Mouse (Mus musculus) embryonic facial prominence, embryonic 12.5 days (tissue): ENCODE measurements around the gene Rnf20. TPM values are rescaled to one million over a fixed set of nuclear protein-coding genes. Genes with fewer than 3 reads are reported as not detected.

Experiments
- ATAC-seq: fragments of 200-750 bp; cut with Nextera tagmentation; 2 replicates; pipeline ENCODE4 v1.8.0; 2017; ENCODE audit not compliant: insufficient number of reproducible peaks, insufficient read depth, low FRiP score, low TSS enrichment
- H3K27ac ChIP-seq: fragments of 300-500 bp; sonication (generic); 2 replicates; pipeline ENCODE4 v1.5.1; 2016; ENCODE audit warnings: mild to moderate bottlenecking
- H3K27me3 ChIP-seq: fragments of 300-500 bp; sonication (generic); 2 replicates; pipeline ENCODE4 v1.6.1; 2016; ENCODE audit warnings: mild to moderate bottlenecking, moderate library complexity
- H3K36me3 ChIP-seq: fragments of 300-500 bp; sonication (generic); 2 replicates; pipeline ENCODE4 v1.6.1; 2016; ENCODE audit warnings: mild to moderate bottlenecking
- H3K4me1 ChIP-seq: fragments of 300-500 bp; sonication (generic); 2 replicates; pipeline ENCODE4 v1.6.1; 2016
- H3K4me2 ChIP-seq: fragments of 300-500 bp; sonication (generic); replicated peaks from 2 replicates; pipeline ENCODE4 v1.6.1; 2016; ENCODE audit warnings: mild to moderate bottlenecking, moderate library complexity
- H3K4me3 ChIP-seq: fragments of 300-500 bp; sonication (generic); 2 replicates; pipeline ENCODE4 v1.5.1; 2016; ENCODE audit warnings: mild to moderate bottlenecking
- H3K9ac ChIP-seq: fragments of 300-500 bp; sonication (generic); 2 replicates; pipeline ENCODE4 v1.6.1; 2016; ENCODE audit warnings: mild to moderate bottlenecking, moderate library complexity
- H3K9me3 ChIP-seq: fragments of 300-500 bp; sonication (generic); 2 replicates; pipeline ENCODE4 v1.6.1; 2016; ENCODE audit warnings: mild to moderate bottlenecking, moderate library complexity
- WGBS: fragments of 180-500 bp; shearing (Covaris S2); methylation state at CpG from one replicate; pipeline ENCODE4 v1.1.7; 2016; 5-methylcytosine and 5-hydroxymethylcytosine counted together
- polyA plus RNA-seq: library from polyadenylated mRNA; unstranded; fragments of >200 nt; fragmentation: Nextera tagmentation; extraction: Ambion mirVana; gene quantifications from 2 replicates; pipeline ENCODE4 v1.2.1, GENCODE M21; 2016

Rnf20 gene
- 53.4 and 56.3 TPM in 2 replicates for polyA plus RNA-seq

DNA sequence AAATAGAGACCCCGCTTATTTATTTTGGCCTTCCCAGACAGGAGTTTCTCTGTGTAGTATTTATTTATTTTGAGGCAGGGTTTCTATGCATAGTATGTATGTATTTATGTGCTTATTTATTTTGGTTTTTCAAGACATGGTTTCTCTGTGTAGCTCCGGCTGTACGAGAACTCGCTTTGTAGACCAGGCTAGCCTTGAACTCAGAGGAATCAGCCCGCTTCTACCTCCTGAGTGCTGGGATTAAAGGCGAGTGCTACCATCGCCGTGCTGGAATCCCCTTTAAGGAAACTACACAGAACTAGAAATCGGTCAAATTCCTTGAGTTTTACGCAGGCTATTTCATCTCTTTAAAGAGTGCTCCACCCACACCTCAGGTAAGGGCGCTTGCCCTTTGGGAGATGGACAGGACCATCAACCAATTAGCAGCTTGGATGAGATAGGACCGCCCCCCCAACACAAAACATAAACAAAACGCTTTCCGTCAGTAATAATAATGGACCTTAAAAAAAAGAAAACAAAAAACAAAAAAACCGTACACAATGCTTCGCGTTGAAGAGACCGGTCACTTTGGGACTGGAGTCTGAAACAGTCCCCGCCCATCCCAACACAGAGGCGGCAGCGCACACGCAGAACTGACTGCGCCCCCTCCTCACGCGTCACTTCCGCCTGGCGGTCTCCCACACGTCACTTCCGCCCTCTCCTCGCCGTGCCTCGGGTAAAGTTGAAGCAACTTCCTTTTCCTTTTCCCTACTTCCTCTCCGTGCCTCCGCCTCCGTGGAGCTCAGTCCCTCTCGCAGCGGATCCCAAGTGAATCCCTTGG lies at the start of gene Rnf20:
Gene Rnf20 (plus strand): TSS at position 688 of the 820 bp plus-strand sequence.
- WGBS, result 4% methylated on average over 37 of the region's 37 CpGs
- peak within 1 kb of the TSS; percentile 54 for H3K4me2 ChIP-seq

DNA sequence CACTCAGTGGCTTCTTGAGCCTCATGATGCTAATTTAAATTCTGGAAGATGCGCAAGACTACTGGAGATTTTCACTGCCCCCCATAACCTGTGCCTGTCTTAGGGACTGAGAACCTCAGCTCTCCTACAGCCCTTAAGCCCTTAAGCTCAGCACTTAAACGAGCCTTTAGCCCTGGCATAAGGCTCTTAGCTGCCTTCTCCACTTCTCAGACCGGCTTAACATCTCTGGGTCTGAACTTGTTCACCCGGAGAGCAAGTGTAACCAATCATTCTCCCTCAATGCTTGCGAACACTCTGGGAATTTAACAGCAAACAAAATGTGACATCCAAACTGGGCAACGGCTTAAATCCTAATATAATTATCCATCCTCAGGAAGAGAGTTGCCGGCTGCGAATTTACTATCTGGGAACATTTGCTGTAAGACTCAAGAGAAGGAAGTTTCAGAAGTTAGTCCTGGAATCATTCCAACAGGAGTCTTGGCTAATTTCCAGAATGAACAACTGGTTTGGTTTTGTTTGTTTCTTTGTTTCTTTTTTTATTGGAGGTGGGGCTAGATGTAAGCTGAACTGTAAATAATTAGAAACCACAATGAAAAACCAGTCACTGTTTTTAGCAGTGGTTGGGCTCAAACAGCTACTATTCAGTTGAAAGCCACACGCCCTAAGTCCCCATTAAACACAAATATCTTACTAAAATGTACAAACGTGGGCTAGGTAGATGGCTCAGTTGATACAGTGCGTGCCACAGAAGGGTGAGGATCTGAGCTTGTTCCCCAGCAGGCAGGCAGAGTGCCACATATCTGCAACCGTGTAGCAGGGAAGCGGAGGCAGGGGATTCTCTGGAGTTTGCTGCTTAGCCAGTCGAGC lies 47.6 kb upstream of the Rnf20 start:
- Histone ChIP-seq H3K9me3 (no peaks in the 10 kb centered on the region), H3K4me1 (peaks cover 5% of the 10 kb centered on the region; the same call in 1 of the 2 replicates), H3K27me3 (no peaks in the 10 kb centered on the region), H3K36me3 (peaks cover 6% of the 10 kb centered on the region; the same call in 1 of the 2 replicates), H3K4me2 (no peak overlapping the region), H3K27ac (no peak overlapping the region), H3K4me3 (no peak overlapping the region), H3K9ac (no peak overlapping the region)
- ATAC-seq, result no peak
- WGBS, result 58% methylated on average over 14 of the region's 14 CpGs

More for the DNA sequence above, at the start of gene Rnf20:
- Histone ChIP-seq H3K4me3 (peak within 1 kb of the TSS; percentile 84), H3K27ac (peak within 1 kb of the TSS; percentile 91), H3K36me3 (peaks cover 20% of the 10 kb centered on the region), H3K4me1 (0 out of 2 replicates have a peak, but pooled peaks cover 6% of the 10 kb centered on the region), H3K27me3 (no peaks in the 10 kb centered on the region), H3K9ac (peak within 1 kb of the TSS; percentile 84), H3K9me3 (no peaks in the 10 kb centered on the region)
- ATAC-seq, result peak; percentile 96

GRCm38 (mm10) chr4:49585524-49586101 lies 46.2 kb upstream of the Rnf20 start:
- no peak for ATAC-seq
- no peak overlapping the region for H3K4me2 ChIP-seq
- 90% methylated on average over 7 of the region's 7 CpGs for WGBS
- no peak overlapping the region for H3K9ac ChIP-seq
- H3K9me3 ChIP-seq, result no peaks in the 10 kb centered on the region
- H3K4me1 ChIP-seq, result peaks cover 5% of the 10 kb centered on the region; the same call in 1 of the 2 replicates
- H3K27me3 ChIP-seq, result no peaks in the 10 kb centered on the region
- H3K4me3 ChIP-seq, result no peak overlapping the region
- no peak overlapping the region for H3K27ac ChIP-seq
- H3K36me3 ChIP-seq, result peaks cover 6% of the 10 kb centered on the region; the same call in 1 of the 2 replicates

GRCm38 (mm10) chr4:49586811-49587210 lies 45.0 kb upstream of the Rnf20 start:
- Histone ChIP-seq H3K4me1 (peaks cover 5% of the 10 kb centered on the region; the same call in 1 of the 2 replicates), H3K4me2 (no peak overlapping the region), H3K36me3 (peaks cover 6% of the 10 kb centered on the region; the same call in 1 of the 2 replicates), H3K27ac (no peak overlapping the region), H3K27me3 (no peaks in the 10 kb centered on the region), H3K9me3 (no peaks in the 10 kb centered on the region), H3K9ac (no peak overlapping the region), H3K4me3 (no peak overlapping the region)
- 79% methylated on average over 10 of the region's 10 CpGs for WGBS
- ATAC-seq, result no peak

GRCm38 (mm10) chr4:49590152-49590551 lies 41.7 kb upstream of the Rnf20 start:
- Histone ChIP-seq H3K4me1 (no peaks in the 10 kb centered on the region), H3K36me3 (peaks cover 6% of the 10 kb centered on the region; the same call in 1 of the 2 replicates), H3K9ac (no peak overlapping the region), H3K4me2 (no peak overlapping the region), H3K9me3 (no peaks in the 10 kb centered on the region), H3K27me3 (no peaks in the 10 kb centered on the region), H3K27ac (no peak overlapping the region), H3K4me3 (no peak overlapping the region)
- 77% methylated on average over 2 of the region's 2 CpGs for WGBS
- ATAC-seq, result no peak

DNA sequence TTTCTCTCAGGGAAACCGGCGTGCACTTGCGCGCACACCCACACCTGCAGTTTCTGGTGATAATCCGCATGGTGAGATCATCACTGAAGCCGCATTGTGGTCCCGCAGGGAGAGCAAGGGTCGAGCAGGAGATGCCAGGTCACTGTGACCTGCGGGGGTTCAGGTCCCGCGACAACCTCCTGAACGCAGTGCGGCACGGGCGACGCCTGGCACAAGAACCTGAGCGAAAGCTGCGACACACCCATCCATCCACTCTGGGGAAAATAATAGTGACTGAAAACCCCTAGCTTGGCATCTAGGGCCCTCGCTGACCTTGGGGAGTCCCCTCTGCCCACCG lies 35.0 kb upstream of the Rnf20 start:
- Histone ChIP-seq H3K4me3 (peak overlapping the region; percentile 81), H3K4me2 (peak overlapping the region; percentile 90), H3K27me3 (no peaks in the 10 kb centered on the region), H3K9ac (peak overlapping the region; percentile 73), H3K9me3 (no peaks in the 10 kb centered on the region), H3K27ac (peak overlapping the region; percentile 46; the same call in 1 of the 2 replicates), H3K36me3 (no peaks in the 10 kb centered on the region), H3K4me1 (0 out of 2 replicates have a peak, but pooled peaks cover 4% of the 10 kb centered on the region)
- WGBS, result under 1% methylated on average over 20 of the region's 20 CpGs
- no peak; the same call in 1 of the 2 replicates for ATAC-seq

DNA sequence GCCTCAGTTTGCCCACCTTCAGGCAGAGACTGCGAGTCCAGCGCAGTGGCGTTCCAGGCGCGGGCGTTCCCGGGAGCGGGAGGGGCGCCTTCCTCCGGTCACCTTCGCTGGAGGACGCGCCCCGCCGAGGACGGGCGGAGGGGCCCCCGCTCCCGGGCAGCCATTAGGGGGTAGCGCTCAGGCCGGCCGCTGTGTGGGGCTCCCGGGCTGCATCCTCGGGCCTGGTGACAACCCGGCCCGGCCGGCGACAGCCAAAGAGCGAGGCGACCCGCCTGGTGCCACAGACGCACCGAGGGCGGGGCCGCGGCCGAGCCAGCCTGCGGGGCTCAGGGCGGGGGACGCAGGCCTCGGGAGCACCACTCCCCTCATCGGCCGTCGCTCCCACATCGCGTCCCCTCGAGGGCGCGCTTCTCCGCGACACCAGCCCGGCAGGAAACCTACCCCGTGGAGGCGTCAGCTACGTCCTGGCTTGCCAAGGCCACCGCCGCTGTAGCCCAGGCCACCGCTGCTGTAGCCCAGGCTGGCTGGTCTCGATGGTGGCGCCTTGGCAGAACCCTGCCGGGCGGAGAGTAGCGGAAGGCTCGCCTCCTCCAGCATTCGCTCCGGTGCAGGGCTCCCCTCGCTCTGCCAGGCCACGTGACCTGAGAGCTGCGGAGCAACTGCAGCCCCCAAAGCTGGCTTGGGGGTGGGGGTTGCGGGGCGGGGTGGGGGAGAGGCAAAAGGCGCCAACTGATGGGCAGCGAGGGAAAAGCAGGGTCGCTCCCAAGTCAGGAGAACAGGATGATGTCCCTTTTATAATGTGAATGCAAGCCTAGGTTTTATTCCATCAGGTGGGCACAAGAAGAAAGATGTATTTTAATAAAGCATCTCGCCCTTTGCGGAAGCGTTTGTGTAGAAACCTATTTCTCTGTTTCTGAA lies 34.4 kb upstream of the Rnf20 start, which contains the start of gene Tmem246:
Gene Tmem246 (minus strand): TSS at position 694 of the 918 bp plus-strand sequence.
- Histone ChIP-seq H3K4me1 (0 out of 2 replicates have a peak, but pooled peaks cover 4% of the 10 kb centered on the region), H3K27me3 (no peaks in the 10 kb centered on the region), H3K9ac (peak within 1 kb of the TSS; percentile 73), H3K27ac (peak within 1 kb of the TSS; percentile 46), H3K9me3 (no peaks in the 10 kb centered on the region), H3K36me3 (no peaks in the 10 kb centered on the region), H3K4me2 (peak within 1 kb of the TSS; percentile 90), H3K4me3 (peak within 1 kb of the TSS; percentile 81)
- peak; percentile 87 for ATAC-seq
- WGBS, result under 1% methylated on average over 77 of the region's 77 CpGs

- Histone ChIP-seq H3K4me1 (no peaks in the 10 kb centered on the region), H3K36me3 (no peaks in the 10 kb centered on the region), H3K9ac (no peak overlapping the region), H3K4me2 (no peak overlapping the region), H3K27ac (no peak overlapping the region), H3K9me3 (no peaks in the 10 kb centered on the region), H3K4me3 (no peak overlapping the region), H3K27me3 (no peaks in the 10 kb centered on the region)
- WGBS, result 71% methylated on average over 2 of the region's 2 CpGs
- ATAC-seq, result no peak
Measured at GRCm38 (mm10) chr4:49603161-49603560, 28.6 kb upstream of the Rnf20 start.

GRCm38 (mm10) chr4:49604016-49604546 lies 27.7 kb upstream of the Rnf20 start:
- no peaks in the 10 kb centered on the region for H3K27me3 ChIP-seq
- 39% methylated on average over 1 of the region's 1 CpGs for WGBS
- H3K9ac ChIP-seq, result no peak overlapping the region
- H3K4me2 ChIP-seq, result no peak overlapping the region
- H3K36me3 ChIP-seq, result no peaks in the 10 kb centered on the region
- no peak overlapping the region for H3K4me3 ChIP-seq
- H3K9me3 ChIP-seq, result no peaks in the 10 kb centered on the region
- no peaks in the 10 kb centered on the region for H3K4me1 ChIP-seq
- no peak for ATAC-seq
- no peak overlapping the region for H3K27ac ChIP-seq

DNA sequence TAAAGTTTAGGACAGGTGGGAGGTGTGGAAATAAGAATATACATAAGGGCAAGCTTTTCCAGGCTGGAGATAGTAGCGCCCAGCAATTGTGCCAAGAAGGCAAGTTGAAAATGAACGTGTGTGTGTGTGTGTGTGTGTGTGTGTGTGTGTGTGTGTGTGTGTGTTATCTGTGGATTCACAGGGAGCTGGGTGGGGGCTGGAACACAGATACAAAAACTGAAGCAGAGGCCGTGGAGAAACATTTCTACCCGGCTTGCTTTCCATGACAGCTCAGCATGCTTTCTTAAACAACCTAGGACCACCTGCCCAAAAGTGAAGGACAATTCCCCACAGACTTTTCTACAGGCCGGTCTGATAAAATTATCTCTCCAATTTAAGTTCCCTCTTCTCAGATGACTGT lies 27.2 kb upstream of the Rnf20 start:
- Histone ChIP-seq H3K36me3 (no peaks in the 10 kb centered on the region), H3K4me1 (no peaks in the 10 kb centered on the region), H3K4me2 (no peak overlapping the region), H3K9ac (no peak overlapping the region), H3K4me3 (no peak overlapping the region), H3K27me3 (no peaks in the 10 kb centered on the region), H3K27ac (no peak overlapping the region), H3K9me3 (no peaks in the 10 kb centered on the region)
- 83% methylated on average over 5 of the region's 5 CpGs for WGBS
- no peak for ATAC-seq
